Mouse (Mus musculus) adrenal gland, postnatal 0 days (tissue): ENCODE results near the gene Ank. TPM values are rescaled to one million over a fixed set of nuclear protein-coding genes. Genes with fewer than 3 reads are reported as not detected.

Source experiments
- microRNA-seq: library from miRNA; unstranded; fragments of <30 nt; microRNA quantifications from one replicate; pipeline ENCODE4, GENCODE M21; 2016; ENCODE audit warnings: borderline replicate concordance; ENCODE audit not compliant: insufficient number of aligned reads
- polyA plus RNA-seq: library from polyadenylated mRNA; unstranded; fragments of >200 nt; fragmentation: Nextera tagmentation; extraction: Ambion mirVana; gene quantifications from 2 replicates; pipeline ENCODE4 v1.2.1, GENCODE M21; 2015

The Ank gene
- polyA plus RNA-seq, result 15.7 and 17.9 TPM in 2 replicates

GRCm38 (mm10) chr15:27466131-27467080 lies at the start of gene Ank:
Gene Ank (plus strand): TSS chr15:27466677.

GRCm38 (mm10) chr15:27630601-27631383 lies 164.3 kb downstream of the Ank start, which contains the start of gene Otulin:
Gene Otulin (minus strand): TSS chr15:27630693.

Small RNAs within 50 kb of the gene (microRNA-seq; reads per million reads assigned to microRNA genes)
- gene Mir7117, result not detected

Other genes starting within 250 kb of the Ank start
- gene Otulin, start 164.0 kb downstream of the Ank start, polyA plus RNA-seq, result 37.7 and 45.9 TPM in 2 replicates
- gene Otulinl, start 214.9 kb downstream of the Ank start, polyA plus RNA-seq, result 11.7 and 14.2 TPM in 2 replicates